Mouse (Mus musculus): Measurements from ENCODE around the gene Slc11a2.

- TF ChIP-seq CTCF (IDR thresholded peaks at IDR 0.05; ENCODE audit: borderline replicate concordance, insufficient read depth, low read depth, low read length) (no peak), POLR2A (IDR thresholded peaks at IDR 0.05; ENCODE audit: borderline replicate concordance, insufficient read depth, low read length) (no peak)
Measured at GRCm38 (mm10) chr15:100469189-100469545, 44.3 kb upstream of the Slc11a2 start.
